Mouse (Mus musculus): ENCODE results near the gene Ctnna2. TPM values are rescaled to one million over a fixed set of nuclear protein-coding genes. Genes with fewer than 3 reads are reported as not detected.

Ctnna2 gene
- total and polyA plus RNA-seq, 2 experiments from 2014 or later: 0.22 TPM; not detected in 1

DNA sequence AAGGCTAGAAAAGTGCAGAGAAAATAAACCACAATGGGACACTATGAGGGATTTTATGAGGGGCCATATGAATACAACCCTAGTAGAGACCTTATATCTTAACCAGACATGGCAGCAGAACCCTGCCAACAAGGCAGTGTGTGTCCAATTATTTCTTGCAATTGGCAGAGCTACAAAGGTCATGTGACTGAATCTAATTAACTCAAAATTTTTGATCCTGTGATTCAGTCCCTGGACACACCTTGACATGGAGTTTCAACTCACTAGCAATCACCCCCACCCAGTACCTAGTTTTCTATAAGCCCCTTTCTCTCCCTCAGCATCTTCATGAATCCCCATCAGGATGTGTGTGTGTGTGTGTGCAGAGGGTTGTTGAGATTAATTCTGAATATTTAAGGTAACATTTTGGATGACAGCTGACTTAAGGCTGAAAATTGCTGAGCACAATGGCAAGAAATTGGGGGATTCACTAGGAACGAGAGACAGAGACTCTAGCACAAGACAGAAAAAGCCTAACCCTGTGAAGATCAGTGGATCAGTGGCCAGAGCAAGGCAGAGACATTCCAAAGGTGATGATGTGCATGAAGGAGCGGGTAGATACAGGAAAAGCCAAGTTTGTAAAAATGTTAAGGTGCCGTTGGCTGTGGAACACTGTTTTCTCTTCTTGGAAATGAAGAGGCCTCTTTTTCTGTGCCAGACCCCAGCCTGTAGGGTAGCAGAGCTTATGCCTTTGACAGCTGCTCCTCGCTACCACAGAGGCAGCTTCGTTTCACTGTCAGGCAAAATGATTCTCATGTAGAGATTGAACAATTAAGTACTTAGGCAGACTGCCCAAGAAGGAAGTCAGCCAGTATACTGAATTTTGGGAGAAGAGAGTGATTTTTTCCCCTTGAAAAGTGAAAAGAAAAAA is 255.2 kb downstream of the Ctnna2 start:
- TF ChIP-seq CTCF (IDR thresholded peaks at IDR 0.05; ENCODE audit: low read depth): no peak
- no peak for TF ChIP-seq EP300 (IDR thresholded peaks at IDR 0.05; ENCODE audit: low read depth)
- Histone ChIP-seq H3K27ac (ENCODE audit: low read depth) (no peak overlapping the region), H3K4me2 (ENCODE audit: low read depth, low read length) (no peak overlapping the region), H3K4me1 (ENCODE audit: control insufficient read depth, insufficient read depth) (no peaks in the 10 kb centered on the region), H3K9me3 (replicated peaks; ENCODE audit: control insufficient read depth, low read length) (no peaks in the 10 kb centered on the region; the same call in 1 of the 2 replicates), H3K9ac (replicated peaks; ENCODE audit: low read depth, low read length) (no peak overlapping the region), H3K27me3 (ENCODE audit: control insufficient read depth, insufficient read depth, low read length) (no peaks in the 10 kb centered on the region), H3K36me3 (replicated peaks; ENCODE audit: control insufficient read depth, insufficient read depth, low read length) (no peaks in the 10 kb centered on the region), H3K4me3 (ENCODE audit: low read depth, low read length) (no peak overlapping the region)
- WGBS: 56% methylated on average over 5 of the region's 5 CpGs
- no peak for DNase-seq (ENCODE audit: low spot score)
- no peak for ATAC-seq (ENCODE audit: insufficient read depth, low read depth)

DNA sequence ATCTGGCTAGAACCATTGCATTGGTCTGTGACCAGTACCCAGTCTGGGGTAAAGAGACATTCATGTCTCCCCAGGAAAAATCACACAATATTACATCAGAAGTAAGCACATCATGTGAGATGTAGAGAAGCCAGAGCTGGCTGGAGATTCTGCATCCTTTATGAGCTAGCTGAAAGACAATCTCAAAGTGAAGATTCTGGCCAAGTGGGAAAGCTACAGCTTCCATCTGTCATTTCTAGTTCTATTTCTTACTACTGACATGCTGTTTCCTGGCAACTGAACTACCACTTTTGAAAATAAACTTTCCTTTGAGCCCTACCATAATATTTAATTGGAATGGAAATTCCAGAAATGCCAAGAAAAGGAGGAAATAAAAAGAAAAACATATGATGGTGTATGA is 285.4 kb downstream of the Ctnna2 start:
- TF ChIP-seq CTCF (IDR thresholded peaks at IDR 0.05; ENCODE audit: low read depth): no peak
- no peak for TF ChIP-seq EP300 (IDR thresholded peaks at IDR 0.05; ENCODE audit: low read depth)
- Histone ChIP-seq H3K9me3 (replicated peaks; ENCODE audit: control insufficient read depth, low read length) (no peaks in the 10 kb centered on the region), H3K27me3 (ENCODE audit: control insufficient read depth, insufficient read depth, low read length) (no peaks in the 10 kb centered on the region), H3K4me3 (ENCODE audit: low read depth, low read length) (no peak overlapping the region), H3K4me2 (ENCODE audit: low read depth, low read length) (no peak overlapping the region), H3K27ac (ENCODE audit: low read depth) (no peak overlapping the region), H3K9ac (replicated peaks; ENCODE audit: low read depth, low read length) (no peak overlapping the region), H3K36me3 (replicated peaks; ENCODE audit: control insufficient read depth, insufficient read depth, low read length) (no peaks in the 10 kb centered on the region), H3K4me1 (ENCODE audit: control insufficient read depth, insufficient read depth) (no peaks in the 10 kb centered on the region)
- DNase-seq (ENCODE audit: low spot score) (no peak), ATAC-seq (ENCODE audit: insufficient read depth, low read depth) (no peak)

DNA sequence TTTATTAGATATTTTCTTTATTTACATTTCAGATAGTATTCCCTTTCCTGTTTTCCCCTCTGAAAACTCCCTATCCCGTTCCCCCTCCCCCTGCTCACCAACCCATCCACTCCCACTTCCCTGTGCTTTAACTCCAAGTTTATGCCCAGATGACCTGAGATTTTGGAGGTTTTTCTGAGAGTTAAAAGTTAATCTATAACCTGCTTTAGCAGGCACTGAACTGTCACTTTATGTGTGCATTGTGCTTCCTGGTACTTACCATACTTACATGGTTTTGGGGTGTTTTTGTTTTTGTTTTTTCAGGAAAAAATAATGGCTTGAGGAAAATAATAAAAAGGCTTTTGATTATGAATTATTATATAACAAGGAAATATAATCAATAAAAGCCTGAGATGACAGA is 292.3 kb downstream of the Ctnna2 start:
- no peak overlapping the region for H3K4me3 ChIP-seq (ENCODE audit: low read depth, low read length)
- no peaks in the 10 kb centered on the region for H3K9me3 ChIP-seq (replicated peaks; ENCODE audit: control insufficient read depth, low read length)
- H3K4me2 ChIP-seq (ENCODE audit: low read depth, low read length): no peak overlapping the region
- H3K36me3 ChIP-seq (replicated peaks; ENCODE audit: control insufficient read depth, insufficient read depth, low read length): no peaks in the 10 kb centered on the region
- ATAC-seq (ENCODE audit: insufficient read depth, low read depth) (no peak), DNase-seq (ENCODE audit: low spot score) (no peak)
- WGBS: 71% methylated on average over 1 of the region's 1 CpGs
- H3K27ac ChIP-seq (ENCODE audit: low read depth): no peak overlapping the region
- H3K9ac ChIP-seq (replicated peaks; ENCODE audit: low read depth, low read length): no peak overlapping the region
- TF ChIP-seq CTCF (IDR thresholded peaks at IDR 0.05; ENCODE audit: low read depth): no peak
- no peak for TF ChIP-seq EP300 (IDR thresholded peaks at IDR 0.05; ENCODE audit: low read depth)
- H3K27me3 ChIP-seq (ENCODE audit: control insufficient read depth, insufficient read depth, low read length): no peaks in the 10 kb centered on the region
- H3K4me1 ChIP-seq (ENCODE audit: control insufficient read depth, insufficient read depth): no peaks in the 10 kb centered on the region

DNA sequence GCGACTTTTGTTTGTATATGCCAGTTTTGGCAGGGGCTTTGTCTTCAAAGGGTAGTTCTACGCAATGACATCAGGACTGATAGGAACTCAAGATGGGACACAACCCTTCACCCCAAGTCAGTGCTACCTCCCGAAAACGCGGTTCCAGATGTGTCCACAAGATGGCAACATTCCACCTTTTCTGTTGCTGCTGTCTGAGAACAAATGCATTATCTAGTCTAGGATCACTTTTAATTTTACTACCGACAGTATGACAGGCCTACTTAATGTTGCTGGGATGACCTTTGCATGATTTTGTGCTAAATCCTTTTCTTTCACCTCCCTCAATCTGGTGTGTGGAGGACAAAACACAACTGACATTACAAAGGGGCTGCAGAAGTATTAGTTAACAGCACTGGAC is 329.4 kb downstream of the Ctnna2 start:
- H3K9ac ChIP-seq (replicated peaks; ENCODE audit: low read depth, low read length): no peak overlapping the region
- H3K4me2 ChIP-seq (ENCODE audit: low read depth, low read length): no peak overlapping the region
- ATAC-seq (ENCODE audit: insufficient read depth, low read depth): no peak
- DNase-seq (ENCODE audit: low spot score): no peak
- no peaks in the 10 kb centered on the region for H3K36me3 ChIP-seq (replicated peaks; ENCODE audit: control insufficient read depth, insufficient read depth, low read length)
- TF ChIP-seq CTCF (IDR thresholded peaks at IDR 0.05; ENCODE audit: low read depth) (peak; percentile 50), EP300 (IDR thresholded peaks at IDR 0.05; ENCODE audit: low read depth) (no peak)
- H3K27me3 ChIP-seq (ENCODE audit: control insufficient read depth, insufficient read depth, low read length): no peaks in the 10 kb centered on the region
- 10% methylated on average over 6 of the region's 6 CpGs for WGBS
- H3K4me3 ChIP-seq (ENCODE audit: low read depth, low read length): no peak overlapping the region
- H3K9me3 ChIP-seq (replicated peaks; ENCODE audit: control insufficient read depth, low read length): no peaks in the 10 kb centered on the region
- no peaks in the 10 kb centered on the region for H3K4me1 ChIP-seq (ENCODE audit: control insufficient read depth, insufficient read depth)
- H3K27ac ChIP-seq (ENCODE audit: low read depth): no peak overlapping the region

DNA sequence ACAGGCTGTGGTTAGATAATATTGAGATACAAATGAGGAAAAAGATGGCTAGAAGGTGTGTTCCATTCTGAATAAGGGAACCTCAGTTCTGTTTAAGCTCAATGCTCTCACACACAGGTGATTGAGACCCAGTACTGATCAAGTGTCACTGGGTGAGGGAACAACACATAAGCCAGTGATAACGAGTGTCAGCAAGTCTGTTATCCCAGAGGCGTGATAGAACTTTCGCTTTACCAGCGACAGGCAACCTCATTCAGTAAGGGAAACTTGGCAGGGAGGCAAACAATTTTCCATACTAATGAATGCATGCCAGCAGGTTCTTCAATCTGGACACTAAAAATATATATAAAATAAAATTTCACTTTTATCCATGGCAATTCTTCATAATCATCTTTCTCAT is 334.9 kb downstream of the Ctnna2 start:
- Histone ChIP-seq H3K9me3 (replicated peaks; ENCODE audit: control insufficient read depth, low read length) (no peaks in the 10 kb centered on the region), H3K9ac (replicated peaks; ENCODE audit: low read depth, low read length) (no peak overlapping the region), H3K27me3 (ENCODE audit: control insufficient read depth, insufficient read depth, low read length) (no peaks in the 10 kb centered on the region), H3K36me3 (replicated peaks; ENCODE audit: control insufficient read depth, insufficient read depth, low read length) (no peaks in the 10 kb centered on the region), H3K4me1 (ENCODE audit: control insufficient read depth, insufficient read depth) (no peaks in the 10 kb centered on the region), H3K4me3 (ENCODE audit: low read depth, low read length) (no peak overlapping the region), H3K4me2 (ENCODE audit: low read depth, low read length) (no peak overlapping the region), H3K27ac (ENCODE audit: low read depth) (no peak overlapping the region)
- DNase-seq (ENCODE audit: low spot score) (no peak), ATAC-seq (ENCODE audit: insufficient read depth, low read depth) (no peak)
- 30% methylated on average over 4 of the region's 4 CpGs for WGBS
- TF ChIP-seq EP300 (IDR thresholded peaks at IDR 0.05; ENCODE audit: low read depth): no peak
- TF ChIP-seq CTCF (IDR thresholded peaks at IDR 0.05; ENCODE audit: low read depth): no peak

DNA sequence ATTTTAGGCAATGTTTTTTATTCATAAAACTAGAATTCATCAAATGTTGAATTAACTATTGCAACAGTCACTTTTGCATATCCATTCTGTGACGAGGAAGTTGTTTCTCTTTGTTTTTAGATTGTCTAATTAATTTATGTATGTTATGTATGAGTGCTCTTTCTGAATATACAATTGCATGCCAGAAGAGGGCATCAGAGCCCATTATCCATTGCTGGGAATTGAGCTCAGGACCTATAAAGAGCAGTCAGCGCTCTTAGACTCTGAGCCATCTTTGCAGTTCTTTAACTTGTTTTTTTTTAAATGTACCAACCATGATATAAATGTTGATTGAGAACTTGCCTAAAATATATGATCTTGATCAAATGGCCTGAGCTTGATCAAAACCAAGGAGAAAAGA is 340.7 kb downstream of the Ctnna2 start:
- H3K27ac ChIP-seq (ENCODE audit: low read depth): no peak overlapping the region
- 74% methylated on average over 2 of the region's 2 CpGs for WGBS
- no peak overlapping the region for H3K4me2 ChIP-seq (ENCODE audit: low read depth, low read length)
- no peaks in the 10 kb centered on the region for H3K27me3 ChIP-seq (ENCODE audit: control insufficient read depth, insufficient read depth, low read length)
- TF ChIP-seq EP300 (IDR thresholded peaks at IDR 0.05; ENCODE audit: low read depth) (no peak), CTCF (IDR thresholded peaks at IDR 0.05; ENCODE audit: low read depth) (no peak)
- ATAC-seq (ENCODE audit: insufficient read depth, low read depth): no peak
- no peaks in the 10 kb centered on the region for H3K9me3 ChIP-seq (replicated peaks; ENCODE audit: control insufficient read depth, low read length)
- H3K9ac ChIP-seq (replicated peaks; ENCODE audit: low read depth, low read length): no peak overlapping the region
- H3K36me3 ChIP-seq (replicated peaks; ENCODE audit: control insufficient read depth, insufficient read depth, low read length): no peaks in the 10 kb centered on the region
- no peak overlapping the region for H3K4me3 ChIP-seq (ENCODE audit: low read depth, low read length)
- DNase-seq (ENCODE audit: low spot score): no peak
- no peaks in the 10 kb centered on the region for H3K4me1 ChIP-seq (ENCODE audit: control insufficient read depth, insufficient read depth)
